Mouse (Mus musculus) liver, adult 2 months (tissue): ENCODE data around the gene Trim7.

Experiments used
- CTCF ChIP-seq: fragments of 200-500 bp; IDR thresholded peaks from 2 replicates; pipeline ENCODE4 v1.5.1; 2011; ENCODE audit warnings: low read depth, low read length, control low read depth
- POLR2A ChIP-seq: fragments of 200-500 bp; IDR thresholded peaks from 2 replicates; pipeline ENCODE4 v1.6.1; 2011; ENCODE audit warnings: low read length, control low read depth; ENCODE audit not compliant: insufficient read depth; ENCODE audit errors: extremely low read depth

GRCm38 (mm10) chr11:48874465-48874864 lies 48.5 kb downstream of the Trim7 start:
- TF ChIP-seq POLR2A (no peak), CTCF (peak; percentile 47)
